Mouse (Mus musculus) spleen, embryonic (tissue): ENCODE results near the gene Sertad4.

Source experiments
- CTCF ChIA-PET: fragments of 350-600 bp; sonication (Branson Sonifier 250); formaldehyde crosslinking; loops from one replicate; lab custom pipeline; 2022; lab: Charles Lee

Gene Sertad4

GRCm38 (mm10) chr1:192855474-192856230 lies at the start of gene Sertad4:
Sertad4 (minus strand) TSS chr1:192855756.
- CTCF ChIA-PET, result no interaction called here

- CTCF ChIA-PET, result no interaction called here
Measured at GRCm38 (mm10) chr1:192901516-192901915, 46.0 kb upstream of the Sertad4 start.

DNA sequence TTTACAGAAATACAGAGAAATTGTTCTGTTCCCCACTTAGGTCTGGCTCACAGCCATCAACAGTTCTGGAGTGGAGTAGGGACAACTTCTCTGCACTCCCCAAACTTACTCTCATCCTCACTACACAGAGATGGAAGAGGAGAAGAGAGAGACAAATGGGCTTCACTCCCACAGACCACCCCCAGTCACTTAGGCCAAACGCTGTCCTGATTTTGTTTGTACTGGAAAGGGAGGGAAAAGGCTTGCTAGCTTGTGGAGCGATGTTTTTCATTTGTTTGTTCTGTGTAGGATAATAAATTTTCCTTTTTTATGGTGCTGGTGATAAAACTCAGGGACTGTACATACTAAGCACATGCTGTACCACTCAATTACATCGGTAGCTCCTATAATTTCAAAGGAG lies 45.4 kb upstream of the Sertad4 start:
- CTCF ChIA-PET, result no interaction called here

- CTCF ChIA-PET, result no interaction called here
Measured at GRCm38 (mm10) chr1:192898742-192899141, 43.2 kb upstream of the Sertad4 start.

- CTCF ChIA-PET, result no interaction called here
Measured at GRCm38 (mm10) chr1:192897218-192897617, 41.7 kb upstream of the Sertad4 start.

DNA sequence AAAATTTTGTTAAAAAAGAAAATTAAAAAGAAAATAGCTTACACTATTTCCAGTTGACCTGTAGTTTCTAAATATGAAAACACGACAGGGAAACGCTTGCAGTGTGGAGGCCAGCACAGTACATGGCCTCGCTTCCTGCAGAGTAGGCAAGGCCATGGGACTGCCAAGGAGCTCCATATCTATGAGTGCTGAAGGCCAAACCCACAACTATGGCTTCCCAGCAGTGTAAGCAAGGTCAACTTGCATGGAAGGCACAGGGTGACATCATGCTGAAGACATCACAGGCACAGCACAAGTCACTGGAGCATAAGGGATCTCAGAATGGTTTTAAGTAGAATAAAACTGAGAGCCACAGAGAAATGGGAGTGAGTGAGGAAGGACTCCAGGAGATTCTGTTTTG lies 40.5 kb upstream of the Sertad4 start:
- CTCF ChIA-PET, result no interaction called here

DNA sequence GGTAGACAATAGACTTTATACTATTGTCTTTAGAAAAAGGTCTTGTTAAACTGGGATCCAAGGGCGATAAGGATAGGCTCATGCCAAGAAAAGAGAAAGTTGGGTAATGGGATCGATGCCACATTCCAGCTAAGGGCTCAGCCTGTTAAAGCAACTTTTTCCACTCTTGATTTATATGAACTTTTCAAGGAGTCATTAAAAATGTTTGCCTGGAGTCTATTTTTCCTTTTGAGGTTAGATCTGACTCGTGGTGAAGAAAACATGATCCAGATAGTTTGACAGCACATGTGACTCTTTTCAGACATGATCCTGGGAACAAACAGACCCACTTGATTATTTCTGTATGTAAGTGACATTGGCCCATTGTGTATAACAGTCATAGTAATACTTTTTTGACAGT lies 35.2 kb upstream of the Sertad4 start:
- CTCF ChIA-PET, result no interaction called here

GRCm38 (mm10) chr1:192882617-192883295 lies 27.2 kb upstream of the Sertad4 start:
- CTCF ChIA-PET, result no interaction called here

DNA sequence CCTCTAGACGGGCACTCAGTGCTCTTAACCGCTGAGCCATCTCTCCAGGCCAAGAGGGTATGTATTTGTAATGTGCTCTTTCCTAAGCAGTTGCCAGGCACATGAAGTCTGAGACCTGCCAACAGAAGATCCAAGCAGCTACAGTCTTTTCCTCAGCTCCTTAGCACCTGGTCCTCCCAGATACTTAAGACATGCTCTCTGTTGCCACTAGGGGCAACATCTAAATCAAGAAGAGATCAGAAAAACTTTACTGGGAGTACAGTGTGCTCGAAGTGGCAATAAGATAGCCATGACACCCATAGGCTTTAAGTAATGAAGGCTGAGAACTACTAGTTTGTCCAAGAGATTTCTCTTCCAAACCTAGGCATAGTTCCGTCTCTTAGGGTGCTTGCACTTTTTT lies 24.6 kb upstream of the Sertad4 start:
- CTCF ChIA-PET, result no interaction called here

DNA sequence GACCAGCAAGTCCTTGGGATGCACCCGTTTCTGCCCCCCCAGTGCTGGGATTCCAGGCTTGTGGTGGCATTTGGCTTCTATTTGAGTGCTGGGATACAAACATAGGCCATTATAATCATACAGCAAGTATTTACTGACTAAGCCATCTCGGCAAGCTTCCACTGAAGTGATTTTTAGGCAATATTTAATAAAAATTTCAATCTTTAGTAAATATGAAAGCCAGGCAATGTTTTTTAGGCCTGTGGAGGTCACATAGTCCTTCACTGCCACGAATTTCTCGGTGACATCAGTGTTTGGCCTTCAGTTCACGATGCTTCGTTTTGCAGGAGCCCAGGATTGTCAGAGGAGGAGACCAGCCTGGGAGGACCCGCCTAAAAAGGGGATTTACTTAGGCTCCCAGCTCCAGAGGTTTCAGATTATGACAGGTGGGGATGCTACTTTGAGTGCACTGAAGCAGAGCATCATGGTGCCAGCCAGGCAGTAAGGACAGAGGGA lies 23.6 kb upstream of the Sertad4 start:
- CTCF ChIA-PET, result no interaction called here

- CTCF ChIA-PET, result no interaction called here
Measured at GRCm38 (mm10) chr1:192872841-192873240, 17.3 kb upstream of the Sertad4 start.

DNA sequence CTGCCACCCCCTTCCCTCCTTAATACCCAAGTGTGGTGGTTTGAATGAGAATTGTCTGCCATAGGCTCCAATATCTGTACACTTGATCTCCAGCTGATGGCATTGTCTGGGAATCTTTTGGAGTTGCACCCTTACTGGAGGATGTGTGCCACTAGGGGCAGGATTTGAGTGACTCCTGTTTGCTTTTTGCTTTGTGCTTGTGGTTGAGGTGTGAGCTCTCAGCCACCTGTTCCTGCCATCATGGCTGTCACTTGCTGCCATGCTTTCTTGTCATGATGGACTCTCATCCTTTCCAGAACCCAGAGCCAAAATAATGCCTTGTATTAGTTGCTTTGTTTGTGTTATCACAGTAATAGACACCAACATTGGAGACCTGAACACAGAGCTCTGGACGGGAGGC lies 14.2 kb upstream of the Sertad4 start:
- CTCF ChIA-PET, result interaction anchor here (0.6 kb wide), 1 partner anchor 149 kb away, joined by 6 read pairs; no protein-coding TSS in a partner anchor

DNA sequence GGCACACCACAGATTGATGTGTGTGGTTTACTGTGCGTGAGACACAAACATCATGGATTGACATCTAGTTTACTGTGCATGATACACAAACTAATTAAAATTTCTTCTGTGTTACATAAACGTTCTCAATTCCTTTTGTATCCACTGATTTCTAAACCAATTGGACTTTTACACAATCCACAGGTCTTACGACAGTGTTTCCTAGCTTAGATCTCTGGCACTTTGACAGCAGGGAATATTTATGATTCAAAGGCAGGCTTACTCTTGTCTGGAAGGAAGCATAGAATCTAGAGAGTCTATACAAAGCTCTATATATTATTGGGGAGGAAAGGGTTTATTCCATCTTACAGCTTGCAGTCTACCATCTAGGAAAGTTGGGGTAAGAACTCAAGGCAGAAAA lies 8.9 kb upstream of the Sertad4 start:
- CTCF ChIA-PET, result no interaction called here

DNA sequence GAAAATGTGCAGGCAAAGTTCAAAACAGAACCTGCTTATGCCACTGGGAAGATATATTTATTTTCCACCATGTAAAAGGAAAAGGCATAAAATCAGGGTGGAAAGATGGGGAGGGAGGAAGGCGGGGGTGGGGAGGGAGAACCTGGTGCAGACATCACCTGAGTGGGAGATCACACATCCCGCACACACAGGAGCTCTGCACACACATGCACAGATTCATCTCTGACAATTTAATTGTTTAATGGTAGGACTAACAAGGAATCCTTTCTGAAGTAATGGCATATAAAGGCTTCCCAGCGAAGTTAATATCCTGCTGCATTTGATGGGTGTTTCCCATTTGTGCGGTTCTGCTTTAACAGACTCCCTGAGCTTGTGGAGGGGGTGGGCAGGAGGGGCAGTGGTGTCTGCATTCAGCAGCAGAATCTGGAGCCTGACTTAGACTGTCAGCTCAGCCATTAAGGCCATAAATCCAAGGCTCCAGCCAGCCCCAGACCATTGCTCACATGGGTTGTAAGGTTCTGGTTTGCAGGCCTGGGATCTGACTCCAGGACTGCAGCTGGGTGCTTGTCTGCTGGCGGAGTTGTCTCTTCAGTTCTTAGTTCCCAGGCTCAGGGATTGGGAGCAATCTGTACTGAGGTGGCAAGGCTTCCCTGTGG lies 5.9 kb upstream of the Sertad4 start:
- CTCF ChIA-PET, result no interaction called here

GRCm38 (mm10) chr1:192860273-192860672 lies 4.7 kb upstream of the Sertad4 start:
- CTCF ChIA-PET, result no interaction called here

DNA sequence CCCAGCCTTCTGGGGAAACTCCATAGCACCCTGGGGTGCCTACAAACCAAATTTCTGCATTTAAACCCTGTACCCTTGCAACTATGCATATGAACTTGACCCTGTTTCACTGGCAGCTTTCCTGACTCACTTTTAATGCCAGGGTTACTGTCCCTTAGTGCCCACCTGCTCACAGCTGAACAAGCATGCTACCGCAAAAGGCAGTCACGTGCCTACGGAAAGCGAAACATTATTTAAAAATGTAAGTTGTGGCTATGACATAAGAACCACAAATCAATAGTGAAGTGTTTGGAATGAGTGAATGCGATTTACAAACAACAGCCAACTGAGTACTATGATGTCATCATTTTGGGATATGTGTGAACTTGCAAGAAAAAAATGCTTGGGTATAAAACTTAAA lies 2.0 kb upstream of the Sertad4 start:
- CTCF ChIA-PET, result no interaction called here

GRCm38 (mm10) chr1:192856931-192857330 lies 1.4 kb upstream of the Sertad4 start:
- CTCF ChIA-PET, result no interaction called here

GRCm38 (mm10) chr1:192856411-192856810 lies 855 bp upstream of the Sertad4 start:
- CTCF ChIA-PET, result no interaction called here

DNA sequence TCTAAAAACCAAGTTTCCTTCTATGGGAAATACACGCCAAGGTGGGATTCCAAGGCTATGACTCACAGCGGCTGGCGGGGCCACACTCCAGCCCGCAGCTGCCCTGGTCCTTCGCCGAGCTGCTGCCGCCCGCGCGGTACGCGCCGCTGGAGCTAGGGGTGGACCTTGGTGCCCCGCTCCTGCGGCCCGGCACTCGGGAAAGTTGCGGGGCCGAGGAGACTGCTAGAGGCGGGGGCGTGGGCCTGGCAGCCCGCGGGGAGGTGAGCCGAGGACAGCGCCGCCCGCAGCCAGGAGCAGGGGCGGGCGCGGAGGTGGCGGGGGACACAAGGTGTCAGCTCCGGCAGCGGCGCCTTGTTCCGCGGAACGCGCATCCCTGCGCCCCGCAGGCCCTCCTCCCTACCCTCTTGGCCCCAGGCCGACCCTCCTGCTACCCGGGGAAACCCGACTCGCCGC lies 711 bp downstream of the Sertad4 start:
- CTCF ChIA-PET, result no interaction called here

DNA sequence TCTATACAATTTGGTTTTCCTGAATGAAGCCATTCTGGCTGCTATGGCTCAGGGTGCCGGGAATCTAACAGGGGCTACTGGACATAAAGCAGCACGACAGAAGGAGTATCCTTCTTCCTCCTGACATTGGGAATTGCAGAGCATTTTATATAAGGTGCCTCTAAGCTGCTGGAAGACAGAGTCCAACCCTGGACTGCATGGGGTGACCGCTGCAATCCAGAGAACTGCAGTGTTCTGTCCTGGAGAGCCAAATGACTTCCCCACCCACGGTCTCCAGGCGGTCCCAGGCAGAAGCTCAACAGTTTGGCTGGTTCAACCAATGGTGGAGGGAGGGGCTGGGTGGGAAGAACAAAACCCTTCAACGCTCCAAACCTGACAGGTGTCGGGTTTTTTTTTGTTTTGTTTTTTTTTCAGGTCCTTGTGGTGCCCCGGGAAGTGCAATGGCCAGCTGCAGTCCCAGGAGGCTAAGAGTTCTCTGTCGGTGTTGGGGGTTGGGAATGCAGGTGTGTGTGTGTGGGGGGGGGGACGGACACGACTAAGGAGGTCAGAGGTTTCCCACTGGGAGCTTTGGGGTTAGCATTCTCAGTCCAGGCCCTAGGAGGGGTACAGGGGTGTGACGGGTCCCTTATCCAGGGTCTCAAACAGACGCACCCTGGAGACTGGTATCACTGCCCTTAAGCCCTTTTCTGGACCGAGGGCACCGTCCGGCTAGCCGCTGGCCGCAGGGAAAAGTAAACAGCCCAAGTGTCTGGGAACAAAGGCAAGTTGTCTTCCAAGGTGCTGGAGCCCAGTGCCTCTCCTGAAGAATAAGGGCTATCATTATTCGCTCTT lies 1.4 kb downstream of the Sertad4 start:
- CTCF ChIA-PET, result interaction anchor here (0.7 kb wide), 1 partner anchor 392 kb away, joined by 3 read pairs; no protein-coding TSS in a partner anchor

DNA sequence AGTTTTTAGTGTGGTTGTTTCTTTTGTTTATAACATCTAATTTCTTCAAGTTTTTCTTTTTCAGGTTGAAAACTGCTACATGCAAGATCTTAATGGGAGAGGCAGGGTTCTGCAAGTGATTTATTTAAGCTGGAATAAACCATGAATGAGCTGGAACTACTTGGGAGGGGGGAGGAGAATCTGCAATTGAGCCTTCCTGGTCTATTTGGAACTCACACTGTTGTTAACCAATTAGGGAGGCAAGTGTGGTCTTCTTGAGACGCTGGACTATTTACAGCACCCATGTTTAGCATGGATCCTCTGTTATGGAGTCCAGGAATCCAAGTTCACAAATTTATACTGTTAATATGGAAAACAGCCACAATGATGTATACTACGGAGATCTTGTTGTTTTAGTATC lies 2.1 kb downstream of the Sertad4 start:
- CTCF ChIA-PET, result interaction anchor here (0.7 kb wide), 1 partner anchor 393 kb away, joined by 3 read pairs; no protein-coding TSS in a partner anchor
